Mouse (Mus musculus) heart, postnatal 14 days (tissue): ENCODE measurements around the gene Bace2. TPM values are rescaled to one million over a fixed set of nuclear protein-coding genes. Genes with fewer than 3 reads are reported as not detected.

Experiments used
- DNase-seq, 2 experiments: peaks; one replicate each; pipeline ENCODE4 v3.0.0; 2021 to 2022
- intact Hi-C: fragments of 180-260 bp; cut with DNase I; formaldehyde crosslinking; loops from one replicate; pipeline ENCODE4 v1.15.1; 2025
- total RNA-seq, 2 experiments: library from RNA; stranded (reverse); gene quantifications; 2 replicates each; pipeline ENCODE4 v1.2.3; 2021

Gene Bace2
- total RNA-seq, 2 experiments from 2014 or later, result 22.4 to 22.8 TPM

DNA sequence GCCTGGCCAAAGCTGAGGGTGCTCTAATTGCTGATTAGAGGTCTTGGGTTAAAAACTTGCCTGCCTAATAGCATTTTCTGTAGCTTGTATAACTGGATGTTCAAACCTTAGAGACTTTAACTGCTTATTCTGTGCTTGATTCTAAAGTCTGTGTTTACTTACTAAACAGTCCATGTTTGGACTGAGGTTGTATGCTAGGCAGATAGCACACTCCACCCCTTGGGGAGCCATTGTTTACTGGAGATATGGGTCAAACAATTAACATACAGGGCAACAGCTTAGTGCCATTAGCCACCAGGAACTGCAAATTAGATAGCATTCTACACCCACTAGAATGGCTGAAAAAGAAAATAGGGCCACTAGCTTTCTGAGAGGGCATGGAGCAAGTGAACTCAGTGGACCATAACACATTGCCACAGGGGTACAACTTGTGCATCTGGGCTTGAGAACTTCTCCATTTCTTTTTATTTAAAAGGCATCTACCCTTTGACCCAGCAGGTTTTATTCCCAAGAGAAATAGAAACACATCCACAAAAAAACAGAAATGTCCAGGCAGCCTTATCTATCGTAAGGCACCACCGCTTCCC is 41.5 kb downstream of the Bace2 start:
- DNase-seq, result no peak
- intact Hi-C loops, result no loop called here

DNA sequence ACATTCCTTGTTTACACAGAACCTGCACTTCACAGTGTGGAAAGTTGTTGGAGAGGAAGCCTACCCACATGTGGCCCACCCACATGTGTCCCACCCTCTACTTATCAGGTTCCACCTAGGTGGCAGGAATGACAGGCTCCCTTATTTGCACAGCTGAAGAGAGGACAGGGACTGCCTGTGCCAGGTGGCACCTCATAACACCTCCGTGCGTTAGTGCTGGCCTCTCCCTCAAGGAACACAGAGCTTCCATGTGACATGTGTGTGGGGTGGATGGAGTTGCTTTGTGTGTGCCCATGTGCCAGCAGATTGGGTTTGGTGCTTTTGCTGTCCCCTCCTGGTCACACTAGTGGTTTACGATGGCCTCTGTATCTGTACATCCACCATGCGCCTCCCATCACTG is 43.4 kb downstream of the Bace2 start:
- no peak for DNase-seq
- intact Hi-C loops, result no loop called here

DNA sequence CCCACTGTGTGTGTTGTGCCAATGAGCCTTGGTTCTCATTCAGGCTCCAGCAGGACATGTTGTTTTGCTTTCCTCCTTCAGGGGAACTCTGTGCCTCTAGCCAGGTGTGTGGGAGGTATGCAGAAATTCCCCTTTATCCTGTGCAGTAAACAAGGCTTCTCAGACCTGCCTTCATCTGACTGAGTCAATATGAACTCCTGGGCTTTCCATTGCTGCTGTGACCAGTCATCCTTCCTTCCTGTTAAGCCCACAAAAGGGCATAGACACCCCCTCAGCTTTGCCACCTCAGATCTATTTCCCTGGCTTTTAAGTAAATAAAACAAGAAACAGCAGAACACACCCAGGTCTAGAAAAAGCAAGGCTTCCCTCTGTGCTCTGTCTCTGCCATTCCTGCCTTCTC is 45.2 kb downstream of the Bace2 start:
- DNase-seq, result no peak
- intact Hi-C loops, result no loop called here

DNA sequence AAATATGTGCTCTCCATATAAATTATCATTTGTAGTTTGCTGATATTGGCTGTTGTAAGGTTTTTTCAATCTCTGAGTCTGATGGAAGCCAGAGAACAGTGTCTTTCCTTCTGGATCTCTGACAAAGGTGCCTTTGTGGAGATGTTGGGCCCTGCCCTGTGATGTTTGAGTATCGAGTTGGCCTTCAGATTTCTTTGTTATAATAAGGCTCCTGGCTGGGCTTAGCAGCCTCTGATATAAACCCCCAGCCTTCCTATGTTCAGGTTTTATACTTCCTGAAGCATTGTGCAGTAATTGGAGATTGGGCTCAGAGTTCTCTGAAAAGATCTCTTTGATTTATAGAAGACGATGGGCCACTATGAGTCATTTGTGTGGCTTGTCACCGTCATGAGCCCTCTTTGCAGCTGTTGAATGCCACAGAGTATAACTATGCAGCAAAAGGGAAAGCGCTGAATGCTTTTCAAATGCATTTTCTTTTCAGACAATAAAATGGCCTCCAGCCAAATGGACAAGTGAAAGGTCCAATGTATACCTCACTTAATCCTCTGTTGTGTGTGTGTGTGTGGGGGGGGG is 45.8 kb downstream of the Bace2 start:
- intact Hi-C loops, result no loop called here

DNA sequence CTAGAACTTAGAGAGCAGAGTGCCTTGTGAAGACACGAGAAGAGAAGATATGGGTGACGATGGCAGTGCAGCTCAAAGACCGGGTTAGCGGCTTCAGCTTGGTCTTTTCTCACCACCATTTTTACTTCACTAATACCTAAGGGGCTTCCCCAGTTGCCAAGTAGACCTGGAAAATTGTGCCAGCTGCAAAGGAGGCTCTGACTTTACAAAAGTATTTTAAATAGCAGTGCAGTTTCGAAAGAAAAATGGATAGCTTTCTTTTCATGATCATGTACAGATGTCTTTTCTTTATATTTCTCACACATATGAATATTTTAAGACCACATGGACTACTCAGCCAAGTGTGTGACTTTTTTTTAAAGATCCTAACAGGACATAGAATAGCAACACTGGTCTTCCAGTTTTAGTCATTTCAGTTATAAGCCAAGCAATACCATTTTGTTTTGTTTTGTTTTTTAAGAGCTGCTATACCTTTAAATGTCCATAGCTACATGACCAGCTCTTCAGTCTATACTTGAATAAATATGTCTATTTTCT is 49.0 kb downstream of the Bace2 start:
- intact Hi-C loops, result no loop called here
- no peak for DNase-seq

More for the DNA sequence above, 45.8 kb downstream of the Bace2 start:
- no peak for DNase-seq

DNA sequence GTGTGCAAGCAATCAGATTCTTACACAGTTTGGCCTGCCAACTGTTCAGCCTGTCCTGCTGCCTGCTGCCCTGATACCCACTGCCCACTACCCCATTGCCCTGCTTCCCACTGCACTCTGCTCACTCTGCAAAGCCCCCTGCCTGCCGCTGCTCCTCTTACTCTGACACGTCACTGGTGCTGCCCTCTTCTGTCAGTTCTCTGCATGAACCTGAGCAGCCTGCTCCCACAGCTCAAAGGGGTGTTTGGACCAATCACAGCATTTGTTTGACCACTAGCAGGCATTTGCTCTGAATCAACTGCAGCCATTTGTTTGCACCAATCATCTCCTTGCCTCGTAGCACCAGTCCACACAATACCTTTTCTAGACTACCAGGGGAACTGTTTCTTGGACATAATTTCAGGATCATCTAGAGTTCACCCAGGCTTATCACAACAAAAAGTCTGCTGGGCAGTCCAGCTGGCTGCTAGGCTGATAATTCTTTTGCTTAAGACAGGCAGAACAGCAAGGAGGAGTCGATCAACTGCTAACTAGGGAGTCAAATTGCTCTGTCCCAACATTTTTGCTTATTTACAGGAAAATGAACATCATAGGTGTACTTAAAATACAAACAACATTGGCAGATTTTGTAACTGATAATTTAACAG is 61.5 kb downstream of the Bace2 start:
- DNase-seq, result peak; percentile 53 to 67
- intact Hi-C loops, result loop anchor here (2.0 to 5.0 kb wide), 2 partner anchors 61 to 105 kb away; partner anchors contain the start of gene Bace2

DNA sequence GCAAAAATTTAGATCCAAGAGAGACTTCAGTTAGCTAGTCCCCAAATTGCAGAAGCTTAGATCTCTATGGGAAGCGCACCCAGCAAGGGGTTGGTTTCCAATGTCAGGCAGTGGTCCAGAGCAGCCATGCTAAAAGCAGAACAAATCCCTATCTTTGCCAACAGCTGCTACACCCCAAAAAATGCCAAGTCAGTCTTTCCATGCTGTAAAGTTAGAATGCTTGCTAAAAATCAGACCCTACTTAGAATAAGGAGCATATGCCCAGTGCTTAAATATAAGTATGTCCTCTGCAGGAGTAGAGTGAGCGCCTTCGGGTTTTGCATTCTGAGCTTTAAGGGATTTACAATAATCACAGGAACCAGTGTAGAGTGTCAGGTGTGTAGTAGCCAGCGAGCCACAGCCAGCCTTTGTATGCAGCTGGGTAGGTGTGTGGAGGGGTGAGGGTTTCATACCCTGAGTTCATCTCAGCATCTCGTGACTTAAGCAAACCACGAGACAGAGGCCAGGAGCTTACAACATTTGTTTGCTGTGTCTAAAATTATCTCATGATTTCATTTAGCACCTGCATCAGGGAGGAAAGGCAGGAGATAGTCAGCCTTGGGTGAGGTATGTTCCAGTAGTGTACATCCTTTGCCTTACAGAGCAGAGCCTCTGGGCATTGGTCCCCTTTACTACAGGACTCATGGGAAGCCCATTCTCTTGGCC is 62.4 kb downstream of the Bace2 start:
- DNase-seq, result no peak
- intact Hi-C loops, result loop anchor here (2.0 to 5.0 kb wide), 2 partner anchors 62 to 106 kb away; partner anchors contain the start of gene Bace2

DNA sequence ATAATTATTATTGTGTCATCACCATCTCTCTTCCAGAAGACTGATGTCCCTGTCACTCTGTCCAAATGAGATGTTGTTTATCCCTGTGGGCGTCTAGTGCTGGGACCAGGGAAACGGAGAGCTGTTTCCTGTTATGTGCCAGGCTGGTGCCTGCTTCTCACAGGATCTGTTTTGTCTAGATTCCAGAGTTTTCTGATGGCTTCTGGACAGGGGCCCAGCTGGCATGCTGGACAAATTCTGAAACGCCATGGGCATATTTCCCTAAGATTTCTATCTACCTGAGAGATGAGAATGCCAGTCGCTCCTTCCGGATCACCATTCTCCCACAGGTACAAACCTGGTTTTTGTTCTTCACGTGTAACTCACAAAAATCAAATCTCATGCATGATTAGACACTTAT is 65.1 kb downstream of the Bace2 start:
- intact Hi-C loops, result no loop called here
- DNase-seq, result no peak

DNA sequence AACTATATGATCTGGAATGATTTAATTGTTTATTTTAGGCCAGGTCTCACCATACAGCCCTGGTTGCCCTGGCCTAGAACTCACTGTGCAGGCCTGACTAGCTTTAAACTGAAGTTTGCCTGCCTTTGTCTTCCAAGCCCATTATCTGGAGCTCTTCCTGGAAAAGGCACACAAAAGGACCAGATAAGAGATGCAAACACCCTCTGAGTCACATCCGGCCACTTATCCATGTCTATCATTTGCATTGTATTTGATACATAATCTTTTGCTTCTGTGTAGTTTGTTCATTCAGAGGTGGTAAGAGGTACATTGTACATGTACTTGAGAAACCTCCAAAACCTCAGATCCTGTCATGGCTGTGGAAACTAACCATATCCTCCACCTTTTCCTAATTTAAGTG is 67.1 kb downstream of the Bace2 start:
- DNase-seq, result no peak
- intact Hi-C loops, result no loop called here

DNA sequence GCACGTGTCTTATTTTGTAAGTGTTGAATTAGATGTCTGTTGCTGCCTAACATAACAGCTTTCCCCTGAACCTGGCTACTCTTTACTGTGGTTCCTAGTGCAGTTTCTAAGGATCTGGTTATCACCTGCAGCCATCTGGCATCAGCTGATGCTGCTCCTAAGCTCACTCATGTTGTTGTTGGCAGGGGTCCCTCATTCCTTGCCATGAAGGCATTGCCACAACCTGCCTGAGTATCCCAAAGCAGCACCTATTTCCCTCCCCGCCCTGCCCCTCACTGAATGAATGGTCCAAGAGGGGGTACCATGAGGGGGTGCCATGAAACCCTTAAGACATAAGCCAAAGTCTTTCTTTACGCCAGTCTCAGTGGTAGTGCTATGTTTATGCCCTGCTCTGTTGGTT is 71.5 kb downstream of the Bace2 start:
- intact Hi-C loops, result no loop called here

DNA sequence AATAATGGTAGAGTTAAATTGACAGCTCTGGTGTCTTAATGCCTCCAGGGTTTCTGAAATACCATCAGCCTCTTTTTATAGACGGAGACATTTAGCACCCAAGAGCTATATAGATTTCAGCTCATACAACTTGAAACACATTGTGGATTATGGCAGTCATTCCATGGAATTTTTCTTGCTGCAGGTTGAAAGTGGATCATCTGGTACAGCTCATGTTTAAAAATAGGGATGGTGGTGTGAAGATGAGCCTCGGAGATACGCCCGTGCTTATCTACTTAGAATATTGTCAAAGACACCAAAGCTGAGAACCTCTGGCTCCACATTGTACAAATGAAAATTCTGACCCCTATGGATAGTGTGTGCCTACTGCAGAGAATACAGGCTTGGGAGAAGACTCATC is 73.5 kb downstream of the Bace2 start:
- no peak for DNase-seq
- intact Hi-C loops, result no loop called here

More for the DNA sequence above, 71.5 kb downstream of the Bace2 start:
- DNase-seq, result no peak

DNA sequence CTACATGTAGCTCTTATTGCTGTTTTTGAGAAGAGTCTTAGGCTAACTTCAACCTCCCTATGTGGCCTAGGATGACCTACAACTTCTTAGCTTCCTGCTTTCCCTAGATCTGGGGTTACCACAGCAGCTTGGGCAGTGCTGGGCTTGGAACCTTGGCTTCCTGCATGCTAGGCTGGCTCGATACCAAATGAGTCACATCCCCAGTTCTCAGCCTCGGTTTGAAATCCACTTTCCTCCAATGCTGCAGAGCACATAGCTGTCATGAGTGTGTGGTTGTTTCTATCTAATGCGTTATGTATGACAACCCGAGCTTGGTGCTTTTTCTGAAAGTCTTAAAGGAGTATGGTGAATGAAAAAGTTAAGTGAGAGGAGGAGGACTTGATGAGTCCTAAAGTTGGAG is 74.8 kb downstream of the Bace2 start:
- intact Hi-C loops, result no loop called here
- DNase-seq, result peak; percentile 43 to 65

DNA sequence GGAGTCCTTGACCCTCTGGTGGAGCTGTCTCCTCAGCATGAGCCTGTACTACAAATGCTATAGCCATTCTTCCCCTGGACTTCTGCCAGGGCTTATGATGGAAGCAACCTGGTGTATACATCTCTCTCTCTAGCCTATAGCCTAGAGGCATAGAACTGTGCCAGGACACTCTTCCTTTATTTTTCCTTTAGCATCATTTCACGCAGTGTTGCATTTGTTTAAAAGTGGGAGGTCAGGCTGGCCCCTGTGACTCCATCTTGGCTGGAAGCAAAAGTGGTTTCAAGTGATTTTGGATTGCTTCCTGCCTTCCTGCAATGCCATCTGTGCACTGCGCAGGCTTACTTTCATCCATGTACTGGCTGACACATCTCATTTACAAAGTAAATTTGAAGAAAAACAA is 77.7 kb downstream of the Bace2 start:
- no peak for DNase-seq
- intact Hi-C loops, result no loop called here

DNA sequence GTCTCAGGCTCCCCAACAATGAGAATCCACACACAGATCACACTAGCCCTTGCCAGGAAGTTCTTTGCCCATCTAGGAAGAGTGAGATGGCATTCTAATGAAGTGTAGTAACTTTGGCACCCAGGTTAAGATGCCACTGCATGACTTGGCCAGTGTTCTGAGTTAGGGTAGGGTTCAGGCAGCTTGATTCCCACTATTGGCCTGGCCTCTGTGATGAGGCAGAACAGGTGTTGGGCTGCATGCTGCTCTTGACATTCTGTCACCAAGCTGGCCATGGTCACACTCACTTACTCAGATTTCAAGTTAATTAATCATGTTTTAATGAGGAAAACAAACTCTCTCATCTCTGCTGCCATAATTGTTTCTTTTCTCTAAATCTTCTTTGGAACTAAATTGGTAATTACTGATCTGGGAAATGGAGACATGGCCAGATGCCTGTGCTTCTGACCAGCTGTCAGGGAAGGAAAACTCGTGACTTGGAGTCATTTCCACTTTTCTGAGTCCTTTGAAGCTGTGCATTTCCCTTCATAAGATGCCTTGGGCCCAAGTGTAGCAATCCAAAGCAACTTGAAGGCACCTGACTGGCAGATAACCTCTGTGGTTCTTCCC is 81.0 kb downstream of the Bace2 start:
- intact Hi-C loops, result no loop called here
- DNase-seq, result no peak

DNA sequence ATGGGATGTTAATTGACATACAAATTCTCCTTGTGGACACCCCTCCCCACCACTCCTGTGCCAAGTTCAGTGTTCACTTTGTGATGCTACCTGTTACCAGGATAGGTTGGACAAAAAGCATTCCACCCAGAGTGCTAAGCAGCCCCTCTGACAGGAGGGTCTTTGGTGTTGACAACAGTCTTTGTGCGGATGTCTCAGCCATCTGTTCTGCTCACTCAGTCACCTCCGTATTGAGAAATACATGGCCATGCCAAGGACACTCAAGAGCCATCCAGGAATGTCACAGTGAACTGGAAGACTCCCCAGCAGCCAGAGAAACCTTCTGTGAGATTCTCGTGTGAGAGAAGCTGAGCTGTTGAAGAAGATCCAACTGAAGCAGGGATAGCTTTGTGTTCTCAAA is 81.6 kb downstream of the Bace2 start:
- DNase-seq, result no peak
- intact Hi-C loops, result no loop called here

DNA sequence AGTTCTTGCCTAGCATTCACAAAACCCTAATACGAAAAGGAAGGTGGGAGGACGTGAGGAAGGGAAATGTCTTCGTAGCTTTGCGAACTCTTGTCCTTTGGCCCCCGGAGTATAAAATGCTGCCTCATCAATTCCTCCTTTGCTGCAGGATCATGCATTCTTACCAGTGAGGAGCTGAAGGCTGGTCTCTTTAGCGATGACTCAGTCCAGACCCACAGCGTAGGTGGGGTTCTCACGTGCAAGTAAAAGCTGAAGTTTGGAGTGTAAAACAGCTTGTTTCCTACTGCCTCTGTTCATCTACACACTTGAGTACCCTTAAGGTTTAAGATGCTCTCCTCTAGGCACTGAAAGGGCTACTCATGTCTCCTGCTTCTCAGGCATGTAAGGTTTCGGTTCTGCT is 85.4 kb downstream of the Bace2 start:
- intact Hi-C loops, result loop anchor here (5.0 to 10.0 kb wide), 2 partner anchors 127 to 150 kb away; no protein-coding TSS in a partner anchor
- no peak for DNase-seq

DNA sequence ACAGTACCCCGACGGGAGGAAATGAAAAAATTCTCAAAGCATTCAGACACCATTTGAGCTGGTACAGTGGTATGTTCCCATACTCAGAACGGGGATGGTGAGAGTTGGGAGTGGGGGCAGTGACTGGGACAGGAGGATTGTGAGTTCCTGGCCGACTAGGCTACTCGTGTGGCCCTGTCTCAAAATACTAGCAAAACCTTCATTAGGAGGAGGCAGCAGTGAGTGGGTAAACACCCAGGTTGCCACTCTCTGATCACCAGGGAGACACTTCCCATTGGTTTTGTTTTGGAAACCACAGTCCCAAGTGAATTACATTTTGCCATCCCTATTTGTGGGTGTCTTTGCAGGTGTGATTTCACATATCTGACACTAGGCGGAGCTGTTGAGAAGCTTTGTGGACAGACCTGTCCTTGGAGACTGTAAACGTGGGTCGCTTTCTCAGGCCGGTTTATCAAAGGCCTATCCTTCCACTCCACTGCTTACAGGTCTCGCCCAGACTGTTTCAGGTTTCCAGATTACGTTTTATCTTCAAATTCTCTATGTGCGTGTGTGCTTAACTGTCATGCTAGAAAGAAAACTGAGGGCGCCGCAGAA is 87.2 kb downstream of the Bace2 start:
- peak; percentile 18 to 64 for DNase-seq
- intact Hi-C loops, result loop anchor here (2.0 to 10.0 kb wide), 3 partner anchors 125 to 149 kb away; no protein-coding TSS in a partner anchor

DNA sequence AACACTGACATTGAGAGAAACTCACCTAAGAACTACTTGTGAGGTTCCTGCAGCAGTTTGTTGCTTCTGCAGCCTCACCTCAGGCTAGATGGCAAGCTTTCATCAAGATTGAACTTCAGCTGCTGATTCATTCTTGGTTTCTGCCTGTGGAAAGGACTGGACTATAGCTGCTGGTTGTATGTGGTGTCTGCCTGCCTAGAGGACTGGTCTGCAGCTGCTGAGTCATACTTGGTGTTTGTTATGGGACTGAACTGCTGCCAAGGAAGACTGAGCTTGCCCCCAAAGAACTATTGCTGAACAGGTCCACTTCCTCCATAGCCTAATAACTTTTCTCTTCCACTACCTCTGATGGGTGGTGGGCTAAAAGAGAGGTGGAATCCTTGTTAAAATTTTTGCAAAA is 90.8 kb downstream of the Bace2 start:
- intact Hi-C loops, result loop anchor here (10.0 kb wide), 1 partner anchor 133 kb away; no protein-coding TSS in a partner anchor
- DNase-seq, result no peak

DNA sequence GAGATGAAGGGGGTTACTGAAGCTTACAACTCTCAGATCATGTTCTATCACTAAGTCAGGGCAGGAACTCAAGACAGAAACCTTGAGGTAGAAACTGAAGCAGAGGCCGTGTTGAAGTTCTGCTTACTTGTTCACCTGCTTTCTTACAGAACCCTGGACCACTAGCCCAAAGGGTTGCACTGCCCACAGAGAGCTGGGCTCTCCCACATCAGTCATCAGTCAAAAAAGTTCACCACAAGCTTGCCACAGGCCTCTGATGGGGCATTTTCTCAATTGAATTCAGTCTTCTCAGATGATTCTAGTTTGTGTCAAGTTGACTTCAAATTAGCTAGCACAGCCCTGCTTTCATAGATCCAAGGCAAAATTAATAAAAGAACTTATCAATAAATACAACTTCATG is 103.3 kb downstream of the Bace2 start:
- no peak for DNase-seq
- intact Hi-C loops, result no loop called here

DNA sequence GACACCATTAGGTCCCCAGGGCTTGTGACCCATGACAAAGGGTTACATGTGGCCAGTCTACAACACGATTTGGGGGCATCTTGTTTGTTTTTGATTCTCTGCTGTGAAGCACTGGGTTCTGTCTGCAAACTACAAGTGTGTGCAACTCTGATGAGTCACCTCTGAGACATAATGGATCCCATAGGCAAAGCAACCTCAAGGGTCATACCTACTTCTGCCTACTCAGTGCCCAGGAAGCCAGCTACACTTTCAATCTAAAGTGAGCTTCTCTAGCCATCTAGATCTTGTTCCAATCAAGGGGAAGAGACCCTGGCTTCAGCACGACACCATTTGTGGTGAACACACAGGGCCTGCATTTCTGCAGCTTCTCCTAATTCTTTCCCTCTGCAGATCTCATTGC is 104.7 kb downstream of the Bace2 start:
- no peak for DNase-seq
- intact Hi-C loops, result no loop called here
